Mouse (Mus musculus): ENCODE results near the gene Nppb. TPM values are rescaled to one million over a fixed set of nuclear protein-coding genes. Genes with fewer than 3 reads are reported as not detected.

Nppb gene
- polyA plus RNA-seq, 1 experiment, result 2.3 TPM

DNA sequence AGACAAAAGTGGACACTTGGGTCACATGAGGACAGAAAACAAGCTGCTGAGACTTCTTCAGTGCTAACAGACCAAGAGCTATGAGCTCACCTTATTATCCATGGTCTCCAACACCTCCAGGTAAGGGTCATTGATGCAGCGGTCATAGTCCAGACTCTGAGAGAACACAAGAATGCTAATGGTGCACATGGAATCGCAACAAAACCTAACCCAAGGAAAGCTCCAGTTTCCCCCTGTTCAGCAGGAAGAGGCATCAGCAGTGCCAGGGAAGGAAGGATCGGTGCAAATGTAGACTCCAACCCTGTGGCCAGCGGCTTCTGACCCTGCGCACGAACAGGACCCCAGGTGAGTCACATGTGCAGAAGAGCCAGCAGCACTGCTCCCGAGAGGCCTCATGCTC is 43.7 kb downstream of the Nppb start:
- TF ChIP-seq POLR2A (IDR thresholded peaks at IDR 0.05; ENCODE audit: control insufficient read depth, extremely low read depth, insufficient read depth, low read length, poor library complexity), result no peak
- TF ChIP-seq CTCF (IDR thresholded peaks at IDR 0.05; ENCODE audit: borderline replicate concordance, control insufficient read depth, extremely low read depth, insufficient read depth, low read length, poor library complexity), result no peak
- Histone ChIP-seq H3K4me1 (replicated peaks; ENCODE audit: control insufficient read depth, insufficient read depth, low read length) (no peaks in the 10 kb centered on the region), H3K36me3 (ENCODE audit: control insufficient read depth, insufficient read depth, low read length) (peaks cover 20% of the 10 kb centered on the region), H3K27me3 (ENCODE audit: control insufficient read depth, insufficient read depth, low read length) (no peaks in the 10 kb centered on the region), H3K4me3 (ENCODE audit: control insufficient read depth, insufficient read depth, low read length) (no peak overlapping the region), H3K27ac (ENCODE audit: control insufficient read depth, insufficient read depth, low read length) (no peak overlapping the region)
- DNase-seq, result no peak
- 99% methylated on average over 7 of the region's 7 CpGs for WGBS

DNA sequence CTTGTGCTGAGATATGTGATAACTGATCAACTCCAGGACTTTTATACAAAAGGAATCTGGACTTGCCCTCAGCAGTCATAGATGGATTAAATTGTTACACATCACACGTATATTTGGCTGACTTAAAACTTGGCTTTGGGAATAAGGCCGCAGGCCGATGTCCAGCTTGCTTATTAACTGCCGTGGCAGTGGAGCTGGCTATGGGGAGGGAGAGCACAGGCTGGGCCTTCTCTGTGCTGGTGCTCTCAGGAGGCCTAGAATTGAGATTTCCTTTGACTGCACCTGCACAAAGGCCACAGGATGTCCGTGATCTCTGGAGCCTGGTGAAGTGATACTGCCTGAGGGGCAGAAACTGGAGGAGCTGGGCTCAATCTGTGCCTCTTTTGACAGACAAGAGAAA is 44.9 kb downstream of the Nppb start:
- WGBS, result 83% methylated on average over 5 of the region's 5 CpGs
- H3K27ac ChIP-seq (ENCODE audit: control insufficient read depth, insufficient read depth, low read length), result no peak overlapping the region
- H3K36me3 ChIP-seq (ENCODE audit: control insufficient read depth, insufficient read depth, low read length), result peaks cover 13% of the 10 kb centered on the region; the same call in 1 of the 2 replicates
- DNase-seq, result no peak
- no peaks in the 10 kb centered on the region for H3K4me1 ChIP-seq (replicated peaks; ENCODE audit: control insufficient read depth, insufficient read depth, low read length)
- no peak overlapping the region for H3K4me3 ChIP-seq (ENCODE audit: control insufficient read depth, insufficient read depth, low read length)
- no peaks in the 10 kb centered on the region for H3K27me3 ChIP-seq (ENCODE audit: control insufficient read depth, insufficient read depth, low read length)
- TF ChIP-seq POLR2A (IDR thresholded peaks at IDR 0.05; ENCODE audit: control insufficient read depth, extremely low read depth, insufficient read depth, low read length, poor library complexity) (no peak), CTCF (IDR thresholded peaks at IDR 0.05; ENCODE audit: borderline replicate concordance, control insufficient read depth, extremely low read depth, insufficient read depth, low read length, poor library complexity) (no peak)

DNA sequence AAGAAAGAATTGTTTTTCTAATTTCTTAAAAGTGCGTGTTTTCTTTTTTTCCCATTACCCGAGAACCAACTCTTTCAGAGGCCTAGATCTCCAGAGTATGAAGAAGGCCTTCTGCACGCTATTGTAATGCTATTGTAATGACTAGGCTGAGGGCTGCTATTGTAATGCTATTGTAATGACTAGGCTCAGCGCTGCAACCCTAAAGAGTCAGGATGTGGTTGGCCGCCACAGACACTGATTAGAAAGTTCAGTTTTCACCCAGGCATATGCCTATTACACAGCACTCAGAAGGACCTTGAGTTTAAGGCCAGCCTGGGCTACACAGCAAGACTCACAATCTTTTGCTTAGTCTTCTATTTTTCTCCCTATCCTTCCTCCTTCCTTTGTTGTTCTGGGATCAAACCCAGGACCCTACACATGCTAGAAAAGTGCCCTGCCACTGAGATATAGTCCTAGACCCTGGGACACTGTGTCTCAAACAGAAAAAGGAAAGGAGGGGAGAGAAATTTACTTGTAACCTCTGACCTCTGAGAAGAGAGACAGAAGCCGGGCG is 48.3 kb downstream of the Nppb start:
- no peak for DNase-seq
- 67% methylated on average over 7 of the region's 7 CpGs for WGBS
- H3K4me3 ChIP-seq (ENCODE audit: control insufficient read depth, insufficient read depth, low read length), result no peak overlapping the region
- no peak overlapping the region for H3K27ac ChIP-seq (ENCODE audit: control insufficient read depth, insufficient read depth, low read length)
- H3K36me3 ChIP-seq (ENCODE audit: control insufficient read depth, insufficient read depth, low read length), result no peaks in the 10 kb centered on the region
- H3K27me3 ChIP-seq (ENCODE audit: control insufficient read depth, insufficient read depth, low read length), result no peaks in the 10 kb centered on the region
- TF ChIP-seq POLR2A (IDR thresholded peaks at IDR 0.05; ENCODE audit: control insufficient read depth, extremely low read depth, insufficient read depth, low read length, poor library complexity) (no peak), CTCF (IDR thresholded peaks at IDR 0.05; ENCODE audit: borderline replicate concordance, control insufficient read depth, extremely low read depth, insufficient read depth, low read length, poor library complexity) (no peak)
- peaks cover 6% of the 10 kb centered on the region; the same call in 1 of the 2 replicates for H3K4me1 ChIP-seq (replicated peaks; ENCODE audit: control insufficient read depth, insufficient read depth, low read length)

DNA sequence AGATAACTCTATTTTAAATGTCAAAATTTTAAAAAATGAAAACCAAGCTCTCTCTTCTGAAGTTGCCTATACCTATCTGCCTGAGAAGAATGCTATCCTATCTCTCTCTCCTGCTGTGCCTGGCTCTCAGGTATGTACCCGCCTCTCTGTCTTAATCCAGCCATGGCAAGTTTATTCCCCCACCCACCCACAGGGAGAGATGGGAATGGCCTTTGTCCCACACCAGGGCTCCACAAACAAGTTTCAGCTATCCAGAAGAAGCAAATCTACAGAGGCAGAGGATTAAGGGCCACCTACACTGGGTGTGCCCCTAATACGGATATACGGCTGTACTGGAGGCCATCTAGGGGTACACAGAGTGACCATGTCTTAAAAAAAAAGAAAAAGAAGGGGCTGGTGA is 49.9 kb downstream of the Nppb start:
- peaks cover 18% of the 10 kb centered on the region for H3K4me1 ChIP-seq (replicated peaks; ENCODE audit: control insufficient read depth, insufficient read depth, low read length)
- TF ChIP-seq POLR2A (IDR thresholded peaks at IDR 0.05; ENCODE audit: control insufficient read depth, extremely low read depth, insufficient read depth, low read length, poor library complexity) (no peak), CTCF (IDR thresholded peaks at IDR 0.05; ENCODE audit: borderline replicate concordance, control insufficient read depth, extremely low read depth, insufficient read depth, low read length, poor library complexity) (no peak)
- no peak for DNase-seq
- no peak overlapping the region for H3K4me3 ChIP-seq (ENCODE audit: control insufficient read depth, insufficient read depth, low read length)
- H3K27ac ChIP-seq (ENCODE audit: control insufficient read depth, insufficient read depth, low read length), result no peak overlapping the region
- H3K27me3 ChIP-seq (ENCODE audit: control insufficient read depth, insufficient read depth, low read length), result no peaks in the 10 kb centered on the region
- WGBS, result 99% methylated on average over 3 of the region's 3 CpGs
- H3K36me3 ChIP-seq (ENCODE audit: control insufficient read depth, insufficient read depth, low read length), result no peaks in the 10 kb centered on the region

Other genes starting within 250 kb of the Nppb start
- gene Zfp984, start 176.0 kb upstream of the Nppb start, polyA plus RNA-seq (2012; rRNA removed), result 0.84 and 1.3 TPM in 2 replicates
- gene Zfp933, start 137.4 kb upstream of the Nppb start, polyA plus RNA-seq (2012; rRNA removed), result 1.3 and 1.5 TPM in 2 replicates
- gene Miip, start 117.0 kb upstream of the Nppb start, polyA plus RNA-seq (2012; rRNA removed), result 167 and 170 TPM in 2 replicates
- 3.0 and 3.7 TPM in 2 replicates for gene Fv1, start 116.8 kb upstream of the Nppb start, polyA plus RNA-seq (2012; rRNA removed)
- gene Mfn2, start 81.1 kb upstream of the Nppb start, polyA plus RNA-seq (2012; rRNA removed), result 40.4 and 50.2 TPM in 2 replicates
- gene Plod1, start 49.0 kb upstream of the Nppb start, polyA plus RNA-seq (2012; rRNA removed), result 21.2 and 28.9 TPM in 2 replicates
- gene 2510039O18Rik, start 44.9 kb upstream of the Nppb start, polyA plus RNA-seq (2012; rRNA removed), result 170 and 174 TPM in 2 replicates
- 1.6 and 195 TPM in 2 replicates for gene Nppa, start 14.9 kb downstream of the Nppb start, polyA plus RNA-seq (2012; rRNA removed)
- 37.9 and 39.4 TPM in 2 replicates for gene Clcn6, start 53.0 kb downstream of the Nppb start, polyA plus RNA-seq (2012; rRNA removed)
- 28.3 and 30.2 TPM in 2 replicates for gene Mthfr, start 53.3 kb downstream of the Nppb start, polyA plus RNA-seq (2012; rRNA removed)
- gene Agtrap, start 102.2 kb downstream of the Nppb start, polyA plus RNA-seq (2012; rRNA removed), result 98.0 and 106 TPM in 2 replicates
- gene Mad2l2, start 144.6 kb downstream of the Nppb start, polyA plus RNA-seq (2012; rRNA removed), result 32.9 and 37.7 TPM in 2 replicates
- gene Draxin, start 144.9 kb downstream of the Nppb start, polyA plus RNA-seq (2012; rRNA removed), result 0.26 and 0.34 TPM in 2 replicates
- gene Fbxo6, start 166.4 kb downstream of the Nppb start, polyA plus RNA-seq (2012; rRNA removed), result 41.8 and 50.9 TPM in 2 replicates
- gene Fbxo44, start 174.7 kb downstream of the Nppb start, polyA plus RNA-seq (2012; rRNA removed), result 31.2 and 34.5 TPM in 2 replicates
- 0.66 and 1.5 TPM in 2 replicates for gene Fbxo2, start 174.8 kb downstream of the Nppb start, polyA plus RNA-seq (2012; rRNA removed)